Mouse (Mus musculus) megakaryocyte progenitor cell, adult 5-6 weeks (primary cell): ENCODE measurements around the gene Rpf2. TPM values are rescaled to one million over a fixed set of nuclear protein-coding genes. Genes with fewer than 3 reads are reported as not detected.

ENCODE experiments used
- total RNA-seq, 2 experiments: library from RNA; stranded (forward) in 1 of 2; stranded (reverse) in 1 of 2; fragments of 157-497, 149-512 nt in 1 of 2; fragments of 200-1000 nt in 1 of 2; gene quantifications; 2 replicates each; pipeline versions ENCODE4 v1.2.3 to v1.2.4; 2015 to 2017

Gene Rpf2
- total RNA-seq, 2 experiments from 2014 or later = 97.3 to 184 TPM

Other genes starting within 250 kb of the Rpf2 start
- 0.07 TPM in 1 of 2 replicates, not detected in the other for gene Mfsd4b1, start 221.8 kb downstream of the Rpf2 start, total RNA-seq (2015)
- not detected in 2 replicates for gene Mfsd4b1, start 221.8 kb downstream of the Rpf2 start, total RNA-seq (2017)
- 39.2 and 40.8 TPM in 2 replicates for gene Slc16a10, start 104.8 kb downstream of the Rpf2 start, total RNA-seq (2015)
- gene Slc16a10, start 104.8 kb downstream of the Rpf2 start, total RNA-seq (2017) = 23.9 and 24.4 TPM in 2 replicates
- 69.0 and 87.6 TPM in 2 replicates for gene Gtf3c6, start 11.1 kb upstream of the Rpf2 start, total RNA-seq (2015)
- 219 and 265 TPM in 2 replicates for gene Gtf3c6, start 11.1 kb upstream of the Rpf2 start, total RNA-seq (2017)
- gene Amd1, start 55.1 kb upstream of the Rpf2 start, total RNA-seq (2015) = 153 and 160 TPM in 2 replicates
- 170 and 202 TPM in 2 replicates for gene Amd1, start 55.1 kb upstream of the Rpf2 start, total RNA-seq (2017)
- gene Cdk19, start 92.5 kb upstream of the Rpf2 start, total RNA-seq (2015) = 47.8 and 49.0 TPM in 2 replicates
- 38.6 and 39.0 TPM in 2 replicates for gene Cdk19, start 92.5 kb upstream of the Rpf2 start, total RNA-seq (2017)